ENCODE assay signal across 12 mouse cellular contexts in genomic region chr12:8786984-8787730, GRCm38 (mm10). TPM values are rescaled to one million over a fixed set of nuclear protein-coding genes. Genes with fewer than 3 reads are reported as not detected.
A peak's percentile ranks its signal among the peaks of the same experiment; 100 is the strongest.
DNase-seq lines count a peak whose midpoint lies in the region; ATAC-seq and TF ChIP-seq lines count a peak whose summit lies in the region.
"Had no signal": no experiment of that assay in that cellular context is flagged by ENCODE, and none has a peak within 500 bp of the region (broad histone marks: within the 10 kb centered on the region; RNA-seq: fewer than 3 reads in every experiment).

No protein-coding gene starts in this region.

- no peaks in the 10 kb centered on the region for H3K9me3 ChIP-seq in heart, embryonic 11.5 days (replicated peaks; ENCODE audit: control insufficient read depth, low read length)
- no peaks in the 10 kb centered on the region for H3K9me3 ChIP-seq in midbrain, postnatal 0 days (ENCODE audit: low read length)
- no peaks in the 10 kb centered on the region for H3K9me3 ChIP-seq in midbrain, embryonic 15.5 days
- H3K9me3 ChIP-seq in intestine, embryonic 15.5 days: no peaks in the 10 kb centered on the region
- H3K9me3 ChIP-seq: liver, embryonic 13.5 days; midbrain, embryonic 12.5 days; neural tube, embryonic 15.5 days had no signal

- DNase-seq in heart, adult 9 months (ENCODE audit: low spot score in 2 of 2): peak; percentile 20 to 49
- peak; percentile 42 for DNase-seq in midbrain, postnatal 0 days (ENCODE audit: low spot score)
- DNase-seq in layer of hippocampus, adult 9-11 months: no peak
- DNase-seq in right cerebral cortex, postnatal 25 days: no peak
- DNase-seq: cerebellum, adult 9-10 months; liver, embryonic 13.5 days had no signal

- H3K9ac ChIP-seq in heart, embryonic 11.5 days (ENCODE audit: low read depth, low read length): no peak overlapping the region
- no peak overlapping the region for H3K9ac ChIP-seq in midbrain, postnatal 0 days (replicated peaks; ENCODE audit: low read length, poor library complexity, severe bottlenecking)
- no peak overlapping the region for H3K9ac ChIP-seq in midbrain, embryonic 15.5 days
- H3K9ac ChIP-seq in intestine, embryonic 15.5 days: no peak overlapping the region
- H3K9ac ChIP-seq: liver, embryonic 13.5 days; midbrain, embryonic 12.5 days; neural tube, embryonic 15.5 days had no signal

- H3K79me2 ChIP-seq in myocyte (ENCODE audit: control insufficient read depth, insufficient read depth): peaks cover 68% of the 10 kb centered on the region

- H3ac ChIP-seq in myocyte (ENCODE audit: control insufficient read depth, insufficient read length): no peak overlapping the region

- H3K4me3 ChIP-seq in heart, embryonic 11.5 days (ENCODE audit: low read depth, low read length): no peak overlapping the region
- H3K4me3 ChIP-seq in midbrain, postnatal 0 days (ENCODE audit: low read depth, low read length): no peak overlapping the region
- H3K4me3 ChIP-seq in midbrain, embryonic 15.5 days: no peak overlapping the region
- H3K4me3 ChIP-seq in myocyte: no peak overlapping the region
- H3K4me3 ChIP-seq in intestine, embryonic 15.5 days (replicated peaks): no peak overlapping the region
- H3K4me3 ChIP-seq: liver, embryonic 13.5 days; midbrain, embryonic 12.5 days; neural tube, embryonic 15.5 days had no signal

- peaks cover 11% of the 10 kb centered on the region for H3K4me1 ChIP-seq in heart, embryonic 11.5 days (ENCODE audit: control insufficient read depth, insufficient read depth, low read length)
- H3K4me1 ChIP-seq in midbrain, postnatal 0 days (ENCODE audit: insufficient read depth, low read length): no peaks in the 10 kb centered on the region
- H3K4me1 ChIP-seq in midbrain, embryonic 15.5 days: no peaks in the 10 kb centered on the region
- peaks cover 28% of the 10 kb centered on the region for H3K4me1 ChIP-seq in intestine, embryonic 15.5 days (replicated peaks)
- H3K4me1 ChIP-seq: neural tube, embryonic 15.5 days had no signal

- TF ChIP-seq CTCF in midbrain, postnatal 0 days (IDR thresholded peaks at IDR 0.05): no peak

- 88% methylated on average over 12 of the region's 12 CpGs for WGBS in heart, embryonic 11.5 days (ENCODE audit: insufficient replicate concordance)
- WGBS in midbrain, postnatal 0 days: 89% methylated on average over 12 of the region's 12 CpGs
- 93% methylated on average over 12 of the region's 12 CpGs for WGBS in midbrain, embryonic 15.5 days
- 85% methylated on average over 12 of the region's 12 CpGs for WGBS in intestine, embryonic 15.5 days

- no peaks in the 10 kb centered on the region for H3K36me3 ChIP-seq in heart, embryonic 11.5 days (ENCODE audit: control insufficient read depth, insufficient read depth, low read length)
- H3K36me3 ChIP-seq in midbrain, postnatal 0 days (ENCODE audit: insufficient read depth, low read length): peaks cover 8% of the 10 kb centered on the region; the same call in 1 of the 2 replicates
- no peaks in the 10 kb centered on the region for H3K36me3 ChIP-seq in midbrain, embryonic 15.5 days (replicated peaks)
- no peaks in the 10 kb centered on the region for H3K36me3 ChIP-seq in myocyte (ENCODE audit: control insufficient read depth, insufficient read depth)
- peaks cover 19% of the 10 kb centered on the region for H3K36me3 ChIP-seq in intestine, embryonic 15.5 days

- no peak overlapping the region for H3K4me2 ChIP-seq in heart, embryonic 11.5 days
- H3K4me2 ChIP-seq in midbrain, postnatal 0 days (ENCODE audit: low read depth, low read length, poor library complexity, severe bottlenecking): no peak overlapping the region
- no peak overlapping the region for H3K4me2 ChIP-seq in midbrain, embryonic 15.5 days
- peak overlapping the region; percentile 51 for H3K4me2 ChIP-seq in myocyte (ENCODE audit: low read depth)
- H3K4me2 ChIP-seq in intestine, embryonic 15.5 days (replicated peaks): no peak overlapping the region
- H3K4me2 ChIP-seq: liver, embryonic 13.5 days; midbrain, embryonic 12.5 days; neural tube, embryonic 15.5 days had no signal

- ATAC-seq in heart, embryonic 11.5 days (replicated peaks; ENCODE audit: insufficient number of reproducible peaks, low FRiP score, low TSS enrichment): no peak
- ATAC-seq in midbrain, postnatal 0 days (ENCODE audit: low FRiP score): no peak
- no peak for ATAC-seq in midbrain, embryonic 15.5 days (replicated peaks)
- ATAC-seq in intestine, embryonic 15.5 days: no peak

- H3K27me3 ChIP-seq in heart, embryonic 11.5 days (ENCODE audit: control insufficient read depth, insufficient read depth, low read length): no peaks in the 10 kb centered on the region
- H3K27me3 ChIP-seq in midbrain, postnatal 0 days (ENCODE audit: insufficient read depth, low read length): no peaks in the 10 kb centered on the region
- H3K27me3 ChIP-seq in midbrain, embryonic 15.5 days (replicated peaks): no peaks in the 10 kb centered on the region
- no peaks in the 10 kb centered on the region for H3K27me3 ChIP-seq in myocyte (ENCODE audit: control insufficient read depth, insufficient read depth, insufficient read length)
- no peaks in the 10 kb centered on the region for H3K27me3 ChIP-seq in intestine, embryonic 15.5 days (replicated peaks)
- H3K27me3 ChIP-seq: liver, embryonic 13.5 days; midbrain, embryonic 12.5 days; neural tube, embryonic 15.5 days had no signal

- no peak overlapping the region for H3K27ac ChIP-seq in heart, embryonic 11.5 days (ENCODE audit: low read depth, low read length)
- no peak overlapping the region for H3K27ac ChIP-seq in midbrain, postnatal 0 days (ENCODE audit: low read depth, low read length)
- no peak overlapping the region for H3K27ac ChIP-seq in midbrain, embryonic 15.5 days
- no peak overlapping the region for H3K27ac ChIP-seq in intestine, embryonic 15.5 days
- H3K27ac ChIP-seq: liver, embryonic 13.5 days; midbrain, embryonic 12.5 days; neural tube, embryonic 15.5 days had no signal

- TF ChIP-seq POLR2A in myocyte (IDR thresholded peaks at IDR 0.05; ENCODE audit: insufficient read length, low read depth): no peak

TF ChIP-seq in myocyte, 11 proteins besides CTCF, POLR2A, EP300 and RAD21:
- TF ChIP-seq TCF3 (IDR thresholded peaks at IDR 0.05; ENCODE audit: insufficient read length, low read depth): no peak
- TF ChIP-seq TCF12 (IDR thresholded peaks at IDR 0.05; ENCODE audit: insufficient read depth, poor library complexity, severe bottlenecking): peak; percentile 34
- peak in 2 of 3 experiments; percentile 68 to 80 for TF ChIP-seq MYOD1 (IDR thresholded peaks at IDR 0.05; ENCODE audit: control insufficient read depth in 1 of 3, insufficient read length in 2 of 3, low read depth in 2 of 3)
- peak in 2 of 3 experiments; percentile 31 to 57 for TF ChIP-seq MYOG (IDR thresholded peaks at IDR 0.05; ENCODE audit: control insufficient read depth in 1 of 3, insufficient read depth in 1 of 3, insufficient read length in 2 of 3, low read depth in 2 of 3)
TF ChIP-seq in myocyte: peak in this region for 3.

RNA-seq across cellular contexts. Expression of gene Sdc1, which starts 16.0 kb away (rescaled TPM):
- 28.5 and 37.3 TPM in 2 replicates for polyA plus RNA-seq in heart, embryonic 11.5 days (2014; fragmentation: Nextera tagmentation; extraction: Ambion mirVana)
- 16.2 and 21.1 TPM in 2 replicates for total RNA-seq in midbrain, postnatal 0 days (2014; rRNA removed)
- 11.7 and 12.3 TPM in 2 replicates for polyA plus RNA-seq in midbrain, postnatal 0 days (2015; fragmentation: Nextera tagmentation; extraction: Ambion mirVana)
- 19.1 and 21.3 TPM in 2 replicates for polyA plus RNA-seq in midbrain, embryonic 15.5 days (2015; fragmentation: Nextera tagmentation; extraction: Ambion mirVana)
- 156 TPM for polyA plus RNA-seq in myocyte (2012; fragmentation: generic; extraction: Trizol)
- 101 and 106 TPM in 2 replicates for polyA plus RNA-seq in intestine, embryonic 15.5 days (2015; fragmentation: Nextera tagmentation; extraction: Ambion mirVana)

Comparison
In these comparisons a context has a peak if more than half of its experiments do, and no peak if none do; other contexts are left out.
1. DNase-seq: peak in heart, adult 9 months (2 of 2) and midbrain, postnatal 0 days (single experiment); none in layer of hippocampus, adult 9-11 months (single experiment) and right cerebral cortex, postnatal 25 days (single experiment).